Mouse (Mus musculus): ENCODE results near the gene Timm17a. TPM values are rescaled to one million over a fixed set of nuclear protein-coding genes. Genes with fewer than 3 reads are reported as not detected.
A peak's percentile ranks its signal among the peaks of the same experiment; 100 is the strongest.

Gene Timm17a
- polyA plus RNA-seq, 1 experiment from 2014 or later, result 172 TPM

DNA sequence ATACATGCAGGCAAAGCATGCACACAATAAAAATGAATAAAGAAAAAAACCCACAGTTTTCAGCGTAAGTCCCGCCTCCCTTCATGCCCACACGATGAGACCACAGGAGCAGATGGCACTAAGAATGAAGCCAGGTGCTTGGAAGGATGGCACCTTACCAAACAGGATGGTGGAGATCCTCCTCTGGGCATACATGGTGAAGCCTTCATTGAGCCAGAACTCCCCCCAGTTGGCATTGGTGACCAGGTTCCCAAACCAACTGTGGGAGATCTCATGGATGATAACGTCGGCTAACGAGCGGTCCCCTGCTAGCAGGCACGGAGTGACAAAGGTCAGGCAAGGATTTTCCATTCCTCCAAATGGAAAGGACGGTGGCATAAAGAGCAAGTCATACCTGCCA is 42.2 kb downstream of the Timm17a start:
- H3K27me3 ChIP-seq, result no peaks in the 10 kb centered on the region
- ATAC-seq (ENCODE audit: insufficient number of reproducible peaks, insufficient read depth, low FRiP score, low TSS enrichment), result no peak
- H3K4me2 ChIP-seq (replicated peaks), result no peak overlapping the region
- WGBS, result 85% methylated on average over 9 of the region's 9 CpGs
- H3K9me3 ChIP-seq, result no peaks in the 10 kb centered on the region
- no peaks in the 10 kb centered on the region for H3K4me1 ChIP-seq
- peaks cover 51% of the 10 kb centered on the region for H3K36me3 ChIP-seq
- H3K27ac ChIP-seq, result no peak overlapping the region
- H3K4me3 ChIP-seq, result no peak overlapping the region
- H3K9ac ChIP-seq, result no peak overlapping the region

DNA sequence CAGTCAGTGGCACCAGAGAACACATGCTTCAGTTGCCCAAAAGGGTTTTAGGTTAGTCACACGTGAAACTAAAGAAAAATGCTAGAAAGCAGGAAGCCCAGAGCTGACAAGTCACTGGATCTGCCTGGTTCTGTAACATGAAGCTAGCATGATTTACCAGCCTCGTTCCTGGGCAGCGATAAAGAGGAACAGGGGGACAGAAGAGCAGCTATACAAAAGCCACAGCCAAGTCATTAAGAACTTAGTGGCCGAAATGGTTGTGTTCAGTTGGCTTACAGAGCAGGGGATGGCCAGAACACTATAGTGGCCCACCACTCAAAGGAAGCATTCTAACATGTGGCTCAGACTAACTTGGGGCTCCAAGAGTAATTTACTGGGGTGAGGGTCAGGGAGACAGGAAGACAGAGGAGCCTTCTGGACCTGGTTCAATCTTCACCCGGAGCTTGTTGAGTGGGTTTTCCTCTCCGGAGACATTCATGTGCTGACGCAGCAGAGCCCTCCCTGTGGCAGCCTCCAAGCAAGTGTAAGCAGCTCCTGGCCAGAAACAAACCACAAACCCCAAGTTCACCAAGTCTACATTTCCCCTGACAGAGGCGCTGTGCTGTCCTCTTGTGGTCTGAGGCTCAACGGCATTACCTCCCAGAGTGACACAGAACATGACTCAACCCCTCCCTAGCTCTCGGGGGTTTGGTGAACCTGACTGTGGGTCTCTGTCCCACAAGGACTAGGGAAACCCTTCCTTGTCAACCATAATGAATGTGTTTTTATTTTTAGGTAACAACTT is 45.7 kb downstream of the Timm17a start:
- no peak overlapping the region for H3K4me3 ChIP-seq
- H3K4me2 ChIP-seq (replicated peaks), result no peak overlapping the region
- no peaks in the 10 kb centered on the region for H3K9me3 ChIP-seq
- 82% methylated on average over 10 of the region's 10 CpGs for WGBS
- no peak for ATAC-seq (ENCODE audit: insufficient number of reproducible peaks, insufficient read depth, low FRiP score, low TSS enrichment)
- H3K27ac ChIP-seq, result no peak overlapping the region
- no peaks in the 10 kb centered on the region for H3K4me1 ChIP-seq
- H3K9ac ChIP-seq, result no peak overlapping the region
- no peaks in the 10 kb centered on the region for H3K27me3 ChIP-seq
- H3K36me3 ChIP-seq, result peaks cover 65% of the 10 kb centered on the region

- Histone ChIP-seq H3K36me3 (peaks cover 66% of the 10 kb centered on the region), H3K4me3 (no peak overlapping the region), H3K27ac (no peak overlapping the region), H3K4me2 (replicated peaks) (no peak overlapping the region), H3K9ac (no peak overlapping the region), H3K4me1 (no peaks in the 10 kb centered on the region), H3K27me3 (no peaks in the 10 kb centered on the region), H3K9me3 (no peaks in the 10 kb centered on the region)
- 88% methylated on average over 5 of the region's 5 CpGs for WGBS
- ATAC-seq (ENCODE audit: insufficient number of reproducible peaks, insufficient read depth, low FRiP score, low TSS enrichment), result no peak
These were observed 47.7 kb downstream of the Timm17a start for GRCm38 (mm10) chr1:135265834-135266233.

DNA sequence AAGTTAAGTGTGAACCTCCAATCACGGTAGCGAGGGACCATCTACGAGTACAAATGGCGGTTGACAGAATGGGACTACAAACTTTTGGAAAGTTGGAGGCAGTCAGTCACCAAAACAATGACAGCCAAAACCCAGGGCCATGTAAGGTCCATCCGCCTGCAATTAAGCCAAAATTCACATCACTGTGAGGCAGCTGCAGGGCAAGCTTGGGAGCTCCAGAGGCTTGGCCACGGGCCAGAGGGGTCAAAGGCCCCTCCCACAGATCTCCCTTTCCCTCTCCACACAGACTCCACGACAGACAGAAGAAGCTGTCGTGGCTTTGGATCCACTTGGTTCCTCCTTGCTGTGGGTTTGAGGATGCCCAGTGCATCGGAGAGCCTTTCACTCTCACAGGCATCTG is 50.3 kb downstream of the Timm17a start:
- H3K4me3 ChIP-seq, result no peak overlapping the region
- H3K27me3 ChIP-seq, result no peaks in the 10 kb centered on the region
- ATAC-seq (ENCODE audit: insufficient number of reproducible peaks, insufficient read depth, low FRiP score, low TSS enrichment), result no peak
- no peak overlapping the region for H3K27ac ChIP-seq
- no peaks in the 10 kb centered on the region for H3K9me3 ChIP-seq
- WGBS, result 83% methylated on average over 9 of the region's 9 CpGs
- peaks cover 5% of the 10 kb centered on the region for H3K4me1 ChIP-seq
- H3K4me2 ChIP-seq (replicated peaks), result no peak overlapping the region
- H3K36me3 ChIP-seq, result peaks cover 60% of the 10 kb centered on the region
- H3K9ac ChIP-seq, result no peak overlapping the region

GRCm38 (mm10) chr1:135262329-135262728 is 51.2 kb downstream of the Timm17a start:
- WGBS, result 83% methylated on average over 3 of the region's 3 CpGs
- H3K4me3 ChIP-seq, result no peak overlapping the region
- no peaks in the 10 kb centered on the region for H3K27me3 ChIP-seq
- H3K4me2 ChIP-seq (replicated peaks), result no peak overlapping the region
- peaks cover 7% of the 10 kb centered on the region for H3K4me1 ChIP-seq
- peaks cover 51% of the 10 kb centered on the region for H3K36me3 ChIP-seq
- no peak overlapping the region for H3K9ac ChIP-seq
- no peaks in the 10 kb centered on the region for H3K9me3 ChIP-seq
- no peak for ATAC-seq (ENCODE audit: insufficient number of reproducible peaks, insufficient read depth, low FRiP score, low TSS enrichment)
- H3K27ac ChIP-seq, result no peak overlapping the region

- 61% methylated on average over 6 of the region's 6 CpGs for WGBS
- Histone ChIP-seq H3K4me3 (no peak overlapping the region), H3K9ac (no peak overlapping the region), H3K4me2 (replicated peaks) (no peak overlapping the region), H3K36me3 (peaks cover 38% of the 10 kb centered on the region), H3K9me3 (no peaks in the 10 kb centered on the region), H3K4me1 (peaks cover 7% of the 10 kb centered on the region), H3K27me3 (no peaks in the 10 kb centered on the region), H3K27ac (no peak overlapping the region)
- no peak for ATAC-seq (ENCODE audit: insufficient number of reproducible peaks, insufficient read depth, low FRiP score, low TSS enrichment)
These were observed 52.6 kb downstream of the Timm17a start for GRCm38 (mm10) chr1:135260931-135261330.

- Histone ChIP-seq H3K4me3 (peak overlapping the region; percentile 20), H3K4me2 (replicated peaks) (peak overlapping the region; percentile 48), H3K27me3 (no peaks in the 10 kb centered on the region), H3K36me3 (peaks cover 24% of the 10 kb centered on the region), H3K9me3 (no peaks in the 10 kb centered on the region), H3K9ac (peak overlapping the region; percentile 42; the same call in 1 of the 2 replicates), H3K27ac (peak overlapping the region; percentile 83), H3K4me1 (peaks cover 7% of the 10 kb centered on the region)
- 1% methylated on average over 10 of the region's 10 CpGs for WGBS
- peak; percentile 76 for ATAC-seq (ENCODE audit: insufficient number of reproducible peaks, insufficient read depth, low FRiP score, low TSS enrichment)
These were observed 54.5 kb downstream of the Timm17a start for GRCm38 (mm10) chr1:135259128-135259436.

- 5% methylated on average over 19 of the region's 19 CpGs for WGBS
- Histone ChIP-seq H3K9me3 (no peaks in the 10 kb centered on the region), H3K27ac (peak within 1 kb of the TSS; percentile 83), H3K9ac (peak within 1 kb of the TSS; percentile 42), H3K4me3 (peak within 1 kb of the TSS; percentile 20), H3K36me3 (peaks cover 20% of the 10 kb centered on the region), H3K4me2 (replicated peaks) (peak within 1 kb of the TSS; percentile 48), H3K27me3 (no peaks in the 10 kb centered on the region), H3K4me1 (peaks cover 8% of the 10 kb centered on the region)
- ATAC-seq (ENCODE audit: insufficient number of reproducible peaks, insufficient read depth, low FRiP score, low TSS enrichment), result peak; percentile 69
These were observed 55.0 kb downstream of the Timm17a start, which contains the start of gene Elf3 for GRCm38 (mm10) chr1:135258380-135259127. TSS of gene Elf3 (minus strand) at chr1:135258568.

DNA sequence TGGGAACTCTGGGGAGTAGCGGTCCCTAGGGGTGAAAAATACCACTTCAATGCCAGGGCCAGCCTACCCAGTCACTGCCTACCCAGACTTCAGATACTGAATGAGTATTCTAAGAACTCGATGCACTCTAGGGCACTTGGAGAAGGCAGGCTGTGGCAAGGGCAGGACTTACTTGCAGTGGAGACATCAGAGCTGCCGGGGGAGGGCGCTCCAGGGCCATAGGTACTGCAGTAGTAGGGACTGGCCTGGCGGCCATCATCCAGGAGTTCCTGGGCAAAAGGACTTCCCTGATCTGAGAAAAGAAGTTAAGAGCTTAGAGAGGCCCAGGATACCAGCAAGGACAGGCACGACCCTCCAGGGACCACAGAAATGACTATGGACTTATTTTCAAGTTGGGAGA is 57.3 kb downstream of the Timm17a start:
- Histone ChIP-seq H3K4me3 (no peak overlapping the region), H3K27me3 (no peaks in the 10 kb centered on the region), H3K27ac (no peak overlapping the region), H3K9me3 (no peaks in the 10 kb centered on the region), H3K36me3 (no peaks in the 10 kb centered on the region; the same call in 1 of the 2 replicates), H3K4me1 (peaks cover 22% of the 10 kb centered on the region), H3K9ac (no peak overlapping the region), H3K4me2 (replicated peaks) (no peak overlapping the region)
- no peak for ATAC-seq (ENCODE audit: insufficient number of reproducible peaks, insufficient read depth, low FRiP score, low TSS enrichment)
- 82% methylated on average over 6 of the region's 6 CpGs for WGBS

DNA sequence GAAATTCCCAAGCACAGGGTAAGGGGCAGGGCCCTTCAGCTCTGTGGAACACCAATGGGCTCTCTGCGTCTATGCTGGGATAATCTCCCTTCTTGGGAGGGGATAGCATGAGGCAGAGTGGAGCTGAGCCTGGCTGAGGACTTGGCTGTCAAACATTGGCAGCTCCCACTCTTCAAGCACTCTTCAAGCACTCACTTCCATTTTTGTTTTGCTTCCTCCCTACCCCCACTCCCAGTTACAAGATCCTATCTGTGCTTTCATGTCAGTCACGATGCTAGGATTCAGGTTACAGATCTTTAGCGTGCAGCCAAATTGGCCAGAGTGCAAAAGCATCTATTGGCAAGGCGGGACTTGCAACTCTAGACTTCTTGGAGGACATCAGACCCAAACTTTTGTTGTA is 60.7 kb downstream of the Timm17a start:
- no peaks in the 10 kb centered on the region for H3K27me3 ChIP-seq
- peaks cover 15% of the 10 kb centered on the region for H3K4me1 ChIP-seq
- no peak overlapping the region for H3K4me2 ChIP-seq (replicated peaks)
- 21% methylated on average over 4 of the region's 4 CpGs for WGBS
- peak overlapping the region; percentile 31; the same call in 1 of the 2 replicates for H3K27ac ChIP-seq
- H3K36me3 ChIP-seq, result no peaks in the 10 kb centered on the region
- no peak overlapping the region for H3K9ac ChIP-seq
- H3K4me3 ChIP-seq, result no peak overlapping the region
- no peak for ATAC-seq (ENCODE audit: insufficient number of reproducible peaks, insufficient read depth, low FRiP score, low TSS enrichment)
- no peaks in the 10 kb centered on the region for H3K9me3 ChIP-seq

DNA sequence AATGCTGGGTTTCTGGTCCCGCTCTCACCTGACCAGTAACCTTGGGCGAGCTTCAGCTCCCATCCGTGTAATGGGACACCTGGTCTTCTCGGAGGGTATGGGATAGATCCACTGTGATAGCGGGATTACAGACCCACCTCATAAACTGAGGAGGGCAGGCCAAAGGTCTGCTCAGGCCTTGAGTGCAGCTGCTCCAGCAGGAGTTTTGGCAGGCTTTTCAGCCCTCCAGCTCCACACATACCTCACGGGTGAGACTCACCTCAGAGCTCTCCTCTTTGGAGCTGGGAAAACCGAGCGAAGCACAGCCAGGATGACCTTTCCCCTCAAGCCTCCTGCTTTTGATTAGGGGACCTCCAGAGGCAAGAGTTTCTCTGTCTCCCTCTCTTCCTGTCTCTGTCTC is 62.2 kb downstream of the Timm17a start:
- no peak overlapping the region for H3K9ac ChIP-seq
- H3K36me3 ChIP-seq, result no peaks in the 10 kb centered on the region
- no peaks in the 10 kb centered on the region for H3K9me3 ChIP-seq
- no peak overlapping the region for H3K4me2 ChIP-seq (replicated peaks)
- 60% methylated on average over 8 of the region's 8 CpGs for WGBS
- no peak overlapping the region for H3K27ac ChIP-seq
- H3K27me3 ChIP-seq, result no peaks in the 10 kb centered on the region
- no peak for ATAC-seq (ENCODE audit: insufficient number of reproducible peaks, insufficient read depth, low FRiP score, low TSS enrichment)
- peaks cover 15% of the 10 kb centered on the region for H3K4me1 ChIP-seq
- no peak overlapping the region for H3K4me3 ChIP-seq

GRCm38 (mm10) chr1:135250706-135251105 is 62.9 kb downstream of the Timm17a start:
- Histone ChIP-seq H3K4me2 (replicated peaks) (no peak overlapping the region), H3K27ac (no peak overlapping the region), H3K27me3 (no peaks in the 10 kb centered on the region), H3K9ac (no peak overlapping the region), H3K9me3 (no peaks in the 10 kb centered on the region), H3K4me1 (peaks cover 15% of the 10 kb centered on the region), H3K36me3 (no peaks in the 10 kb centered on the region), H3K4me3 (no peak overlapping the region)
- no peak for ATAC-seq (ENCODE audit: insufficient number of reproducible peaks, insufficient read depth, low FRiP score, low TSS enrichment)
- 81% methylated on average over 2 of the region's 3 CpGs for WGBS
